Mouse (Mus musculus) left cerebral cortex, adult 8-10 months (tissue): ENCODE measurements around the gene Mcm3ap. TPM values are rescaled to one million over a fixed set of nuclear protein-coding genes. Genes with fewer than 3 reads are reported as not detected.

ENCODE experiments used
- DNase-seq, 2 experiments: peaks; one replicate each; pipeline ENCODE4 v3.0.0; 2022; ENCODE audit warnings: low spot score in 2 of 2
- total RNA-seq, 4 experiments: library from RNA; stranded (reverse); gene quantifications; 2 replicates each; pipeline ENCODE4 v1.2.4; 2022

Gene Mcm3ap
- 10 to 100 TPM; 46.2 to 56.3 (median 50.2) TPM for total RNA-seq

DNA sequence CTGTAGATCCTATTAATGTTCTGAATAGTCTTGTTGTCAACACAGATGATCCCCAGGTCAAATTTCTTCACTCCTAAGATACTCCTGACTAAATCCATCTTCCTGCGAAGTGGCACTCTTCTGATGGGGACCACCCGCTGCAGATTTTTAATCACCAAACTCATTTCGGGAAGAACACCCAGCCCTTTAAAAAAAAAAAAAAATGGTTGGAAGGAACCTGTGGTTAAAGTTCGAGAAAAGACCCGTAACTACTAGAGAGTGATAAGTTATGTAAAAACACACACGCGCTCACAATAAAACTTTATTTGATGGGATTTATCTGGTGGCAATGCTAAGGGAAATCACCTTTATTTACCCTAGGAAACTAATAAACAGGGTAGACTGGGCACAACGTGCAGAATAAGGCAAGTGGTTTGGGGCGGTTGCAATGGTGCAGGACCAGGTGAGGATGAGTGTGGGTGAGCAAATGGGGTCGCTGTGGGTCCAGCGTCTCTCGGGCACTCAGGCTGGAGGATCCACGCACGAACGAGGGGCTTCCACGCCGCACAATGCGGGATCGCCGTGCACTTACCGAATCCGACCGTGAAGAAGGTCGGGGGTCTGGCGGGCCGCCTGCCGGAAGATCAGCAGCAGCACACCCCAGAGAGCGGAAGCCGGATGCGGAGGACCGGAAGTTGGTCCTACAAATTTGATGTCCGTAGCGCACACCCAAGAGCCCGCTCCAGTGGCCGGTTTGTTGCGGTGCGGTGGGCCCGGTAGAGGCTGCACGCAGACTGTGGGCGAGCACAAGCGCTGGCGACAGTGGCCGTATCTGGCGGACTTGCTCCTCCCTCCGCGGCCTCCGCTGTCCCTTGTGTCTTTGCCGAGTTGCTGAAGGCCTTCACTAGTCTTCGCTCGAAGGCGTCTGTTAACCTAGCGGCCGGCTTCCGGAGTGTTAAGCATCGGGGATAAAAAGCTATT is at the start of gene Mcm3ap, which contains the start of gene Ybey:
Gene Mcm3ap (plus strand): TSS at position 725 of the 960 bp plus-strand sequence.
Gene Ybey (minus strand): TSS at position 912 of the 960 bp plus-strand sequence.
- DNase-seq: peak; percentile 82 to 86

DNA sequence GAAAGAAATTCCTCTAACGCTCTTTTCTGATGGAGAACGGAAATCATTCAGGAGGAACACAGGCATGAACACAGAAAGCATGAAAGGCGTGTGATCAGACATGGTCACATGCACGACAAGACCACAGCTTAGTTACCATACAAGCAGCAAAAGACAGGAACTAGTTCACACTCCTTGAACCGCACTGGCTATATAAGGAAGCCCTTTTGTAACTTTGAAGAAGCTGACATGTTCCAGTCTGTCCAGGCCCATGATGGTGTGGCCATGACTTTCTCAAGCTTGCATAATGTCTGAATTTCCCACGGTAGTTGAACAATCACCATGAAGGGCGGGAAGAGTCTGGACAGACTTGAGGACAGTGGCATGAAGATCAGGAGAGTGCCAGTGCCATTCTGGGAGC is 43.1 kb upstream of the Mcm3ap start:
- DNase-seq: no peak

DNA sequence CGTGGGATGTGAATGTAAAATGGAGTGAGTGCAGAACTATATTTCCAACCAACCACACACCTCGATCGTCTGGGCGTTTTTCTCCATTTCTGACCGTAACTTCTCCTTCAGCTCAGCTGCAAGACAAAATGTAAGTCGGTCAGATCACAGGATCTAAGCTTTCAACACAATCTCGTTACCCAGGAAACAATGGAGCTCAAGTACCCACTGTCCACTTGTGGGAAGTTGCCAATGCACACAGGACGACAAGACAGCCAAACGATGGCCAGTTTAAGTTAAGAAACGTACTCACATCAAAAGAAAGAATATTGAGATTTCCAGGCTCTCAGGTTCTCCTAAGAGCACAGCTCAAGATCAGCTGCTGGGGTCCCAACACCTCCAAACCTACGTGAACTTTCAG is 34.8 kb upstream of the Mcm3ap start:
- DNase-seq: no peak

DNA sequence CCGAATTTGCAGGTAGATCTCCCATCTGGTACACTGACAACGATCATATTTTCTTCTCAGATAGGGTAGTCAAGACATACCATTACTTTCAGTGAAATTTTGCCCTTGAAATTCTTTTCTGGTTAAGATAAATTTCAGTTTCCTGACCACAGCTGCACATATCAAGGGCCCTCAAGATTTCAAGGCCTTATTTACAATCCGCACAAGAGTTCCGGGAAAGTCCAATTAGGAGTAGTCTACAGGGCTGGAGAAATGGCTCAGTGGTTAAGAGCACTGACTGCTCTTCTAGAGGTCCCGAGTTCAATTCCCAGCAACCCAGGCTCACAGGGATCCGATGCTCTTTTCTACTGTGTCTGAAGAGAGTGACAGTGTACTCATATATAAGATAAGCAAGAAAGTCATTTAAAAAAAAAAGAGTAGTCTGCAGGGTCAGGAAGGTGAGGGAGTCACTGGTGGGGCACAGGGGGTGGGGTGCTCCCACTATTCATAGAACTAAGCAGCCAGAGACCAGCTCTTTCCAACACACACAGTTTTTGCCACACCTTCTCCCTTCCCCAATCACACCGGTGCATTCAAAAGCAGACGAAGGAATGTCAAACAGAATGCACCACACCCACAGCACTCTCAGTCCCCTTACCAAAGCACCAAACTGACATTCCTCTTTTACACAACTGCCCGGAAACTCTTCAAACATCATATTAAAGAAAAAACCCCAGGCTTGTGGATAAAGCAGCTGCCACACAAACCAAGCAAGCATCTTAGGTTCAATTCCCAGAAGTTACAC is 29.4 kb upstream of the Mcm3ap start:
- DNase-seq: no peak

DNA sequence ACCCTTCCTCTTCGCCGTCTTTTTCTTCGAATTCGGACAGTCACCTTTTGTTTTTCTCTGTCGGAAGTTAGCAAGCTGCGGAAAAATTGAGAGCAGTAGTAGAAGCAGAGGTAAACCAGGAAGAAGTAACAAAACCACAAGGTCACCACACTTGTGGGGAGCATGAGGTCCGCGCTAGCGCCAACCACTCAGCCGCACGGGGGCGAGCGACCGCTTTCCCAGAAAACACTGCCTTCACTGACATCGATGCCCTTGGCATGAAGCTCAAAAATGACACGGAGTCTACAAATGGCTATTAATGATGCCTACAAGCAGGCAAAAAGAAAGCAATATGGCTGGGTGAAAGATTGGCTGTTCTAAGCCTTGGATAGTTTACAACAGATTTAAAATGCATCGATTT is 28.4 kb upstream of the Mcm3ap start, which contains the start of gene AC141477.1:
Gene AC141477.1 (minus strand): TSS at position 164 of the 400 bp plus-strand sequence.
- DNase-seq: no peak

DNA sequence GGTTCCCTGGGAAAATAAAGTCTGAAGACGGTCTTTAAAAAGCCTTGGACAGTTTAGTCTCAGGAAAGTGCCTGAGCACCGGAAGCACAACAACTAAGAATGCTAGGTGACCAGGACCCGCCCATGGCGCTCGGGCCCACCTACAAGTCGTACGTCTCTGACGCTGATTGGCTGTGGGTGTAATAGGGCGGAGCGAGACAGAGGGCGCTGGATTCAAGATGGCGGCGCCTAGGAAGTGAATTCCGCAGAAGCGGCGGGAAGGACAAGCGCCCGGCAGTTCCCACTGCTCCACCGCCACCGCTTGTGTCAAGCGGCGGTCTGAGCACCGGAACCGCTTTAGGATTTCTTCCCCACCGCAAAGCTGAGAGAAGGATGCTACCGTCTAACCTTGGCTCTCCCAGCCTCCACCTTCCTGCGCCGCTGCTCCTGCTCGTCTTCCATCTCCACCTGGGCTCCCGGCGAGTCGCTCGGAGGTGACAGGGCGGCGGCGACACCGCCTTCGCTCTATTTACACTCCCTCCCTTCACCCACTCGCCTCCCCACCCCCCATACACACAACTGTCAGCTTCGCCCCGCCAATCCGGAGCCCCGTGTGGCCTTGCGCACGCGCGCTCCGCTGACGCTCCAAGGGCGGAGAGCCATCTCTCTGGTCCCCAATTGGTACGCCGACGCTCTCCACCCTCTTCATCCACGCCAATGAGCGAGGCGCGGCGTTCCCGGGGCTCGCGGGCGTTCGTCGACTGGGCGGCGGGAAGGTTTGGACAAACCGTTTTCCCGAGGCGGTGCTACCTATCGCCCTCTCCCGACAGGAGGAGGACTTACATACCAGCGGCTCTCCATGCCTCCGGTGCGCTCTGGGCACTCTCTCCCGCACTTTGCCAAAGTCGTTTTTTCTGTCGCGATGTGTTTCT is 26.3 kb upstream of the Mcm3ap start, which contains the start of gene Pcnt:
Gene Pcnt (minus strand): TSS at position 609 of the 911 bp plus-strand sequence.
- DNase-seq: peak; percentile 90 to 96

DNA sequence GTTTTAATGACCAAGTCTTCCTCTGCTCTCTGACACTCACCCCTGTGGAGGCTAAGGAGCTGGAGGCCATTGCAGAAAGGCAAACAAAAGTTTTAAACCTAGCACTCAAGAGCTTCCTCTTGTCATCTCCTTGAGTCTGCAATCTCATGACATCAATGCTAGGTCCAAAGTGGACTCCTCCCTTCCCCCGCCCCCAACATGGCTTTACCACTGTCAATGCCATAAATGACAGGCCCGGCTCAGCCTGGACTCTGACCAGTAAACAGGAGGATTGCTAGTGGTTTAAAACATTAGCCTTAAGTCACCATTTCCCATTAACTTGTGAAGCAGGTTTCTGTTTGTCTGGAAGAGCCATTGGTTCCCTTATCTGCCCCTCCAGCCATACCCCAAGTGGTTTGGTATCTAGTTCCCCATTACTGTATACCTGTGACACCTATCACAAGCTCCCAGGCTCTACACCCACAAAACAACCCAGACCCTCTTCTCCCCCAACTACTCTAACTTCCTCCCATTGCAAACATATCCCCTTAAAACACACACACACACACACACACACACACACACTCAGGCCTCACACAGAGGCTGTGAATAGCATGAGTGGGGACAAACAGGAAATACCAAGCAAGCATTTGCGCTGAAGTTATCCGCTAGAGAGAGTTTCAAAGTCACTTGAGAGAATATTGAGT is 22.6 kb upstream of the Mcm3ap start:
- DNase-seq: no peak

DNA sequence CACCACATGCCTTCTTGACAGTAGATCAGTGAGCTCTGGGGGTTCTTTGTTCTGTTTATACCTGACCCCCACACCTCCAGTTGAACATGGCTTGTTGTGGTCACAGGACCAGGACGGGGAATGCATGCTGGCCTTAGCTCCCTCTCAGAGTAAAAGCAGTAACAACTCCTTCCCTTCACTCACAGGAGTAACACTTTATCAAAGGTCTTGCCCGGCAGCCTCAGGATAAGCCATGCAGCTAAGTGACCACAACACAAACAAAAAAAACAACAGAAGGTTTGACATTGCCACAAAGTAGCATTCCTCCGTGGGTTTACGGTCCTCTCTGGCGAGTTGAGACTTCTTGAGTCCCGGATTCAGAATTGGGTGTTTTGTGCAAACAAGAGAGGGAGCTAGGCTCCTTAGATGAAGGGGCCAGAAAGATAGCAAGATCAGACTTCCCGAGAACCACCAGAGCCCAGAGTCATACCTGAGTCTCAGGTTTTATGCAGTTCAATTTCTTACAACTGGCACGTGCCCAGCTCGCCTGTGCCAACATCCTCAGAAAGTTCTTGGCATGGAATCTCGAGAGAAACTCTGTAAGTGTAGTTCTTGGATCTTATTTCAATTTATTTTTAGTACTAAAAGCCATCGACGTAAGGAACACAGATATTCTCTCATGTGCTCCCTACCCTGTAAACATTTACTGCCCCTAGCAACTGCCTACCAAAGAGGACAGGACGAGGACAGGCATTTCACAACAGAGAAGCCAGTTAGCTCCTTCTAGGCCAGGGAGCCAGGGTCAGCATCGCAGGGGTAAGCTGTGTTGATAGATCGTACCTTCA is 21.1 kb upstream of the Mcm3ap start:
- no peak for DNase-seq

DNA sequence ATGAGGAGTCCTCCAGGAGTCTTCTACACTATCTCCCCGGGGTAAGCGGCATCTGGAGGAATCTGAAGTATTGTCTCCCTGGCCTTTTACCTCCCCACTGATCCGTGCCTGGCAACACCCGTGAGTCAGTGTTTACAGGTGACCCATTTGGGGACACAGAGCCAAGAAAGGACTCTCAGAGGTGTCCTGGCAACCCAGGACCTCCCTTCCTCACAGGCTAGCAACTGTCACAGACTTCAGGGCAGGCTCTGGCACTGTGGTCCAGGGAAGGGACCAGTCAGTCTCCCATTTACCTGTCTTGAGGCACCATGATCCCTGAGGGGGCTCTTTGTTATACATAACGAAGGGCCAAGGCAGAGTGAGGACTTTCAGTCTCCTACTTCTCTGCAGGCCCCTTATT is 19.9 kb upstream of the Mcm3ap start, which contains the start of gene 2610028H24Rik:
Gene 2610028H24Rik (plus strand): TSS at position 231 of the 400 bp plus-strand sequence.
- no peak for DNase-seq

DNA sequence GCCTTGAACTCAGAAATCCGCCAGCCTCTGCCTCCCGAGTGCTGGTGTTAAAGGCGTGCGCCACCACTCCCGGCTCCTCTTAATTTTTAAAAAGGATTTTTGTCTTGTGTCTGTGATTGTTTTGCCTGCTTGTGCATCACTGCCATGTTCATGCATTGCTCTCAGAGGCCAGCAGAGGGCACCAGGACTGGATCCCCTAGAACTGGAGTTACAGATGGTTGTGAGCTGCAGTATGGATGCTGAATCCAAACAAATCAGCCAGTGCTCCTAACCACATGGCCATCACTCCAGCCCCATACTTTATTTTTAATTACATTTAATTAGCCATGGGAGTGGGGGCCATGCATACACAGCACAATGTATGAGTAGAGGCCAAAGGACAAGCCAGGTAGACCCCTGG is 13.4 kb upstream of the Mcm3ap start:
- peak in 1 of 2 experiments; percentile 30 for DNase-seq

DNA sequence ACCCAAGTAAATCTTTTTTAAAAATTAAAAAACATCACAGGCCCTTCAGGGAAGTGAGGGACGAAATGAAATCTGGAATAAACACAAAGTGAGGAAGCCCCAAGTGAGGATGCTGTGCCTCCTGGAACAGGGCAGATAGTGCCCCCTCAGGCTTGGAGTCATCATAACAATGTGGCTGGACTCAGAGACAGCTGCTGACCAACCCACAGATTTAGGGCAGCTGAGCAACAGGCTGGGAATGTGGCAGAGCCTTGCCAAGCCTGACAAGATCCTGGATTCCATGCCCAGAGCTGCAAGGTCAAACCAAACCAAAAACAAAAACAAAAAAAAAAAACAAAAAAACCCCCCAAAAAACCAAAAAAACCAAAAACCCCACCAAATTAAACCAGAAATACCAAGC is 7.5 kb upstream of the Mcm3ap start:
- no peak for DNase-seq

DNA sequence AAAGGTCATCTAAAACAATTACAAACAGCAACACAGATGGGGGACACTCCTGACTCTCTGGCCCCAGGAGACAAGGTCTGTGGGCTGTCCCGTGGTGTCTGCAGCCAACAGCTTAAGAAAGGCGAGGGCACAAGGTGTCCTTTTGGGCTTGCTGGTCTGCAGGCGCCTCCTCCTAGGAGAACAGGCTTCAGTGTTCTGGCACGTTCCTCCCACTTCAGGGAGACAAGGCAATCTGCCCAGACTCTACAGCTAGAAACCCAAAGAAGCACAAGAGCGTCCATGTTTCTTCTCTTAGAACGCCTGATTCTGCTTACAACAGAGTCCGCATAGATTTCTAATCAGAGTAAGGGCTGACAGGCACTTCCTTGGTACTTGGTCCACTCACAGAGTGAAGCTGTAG is 6.4 kb upstream of the Mcm3ap start:
- no peak for DNase-seq

DNA sequence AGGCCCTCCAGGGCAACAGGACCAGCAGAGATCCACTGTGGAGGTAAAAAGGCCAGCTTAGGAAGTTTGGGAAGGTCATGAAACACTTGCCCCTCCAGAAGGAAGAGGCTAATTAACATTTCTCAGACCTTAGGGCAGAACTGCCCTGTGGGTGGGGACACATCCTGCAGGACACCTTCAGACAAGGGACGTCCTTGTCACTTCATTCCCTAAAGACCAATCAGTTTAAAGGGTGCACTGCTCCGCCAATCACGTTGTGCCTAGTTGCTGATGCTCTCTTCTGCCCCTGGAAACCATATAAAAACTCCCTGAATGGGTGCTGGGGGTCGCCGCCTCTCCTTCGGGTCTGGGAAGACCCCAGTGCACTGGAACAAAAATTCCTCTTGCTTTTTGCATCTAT is 6.0 kb upstream of the Mcm3ap start:
- DNase-seq: no peak

DNA sequence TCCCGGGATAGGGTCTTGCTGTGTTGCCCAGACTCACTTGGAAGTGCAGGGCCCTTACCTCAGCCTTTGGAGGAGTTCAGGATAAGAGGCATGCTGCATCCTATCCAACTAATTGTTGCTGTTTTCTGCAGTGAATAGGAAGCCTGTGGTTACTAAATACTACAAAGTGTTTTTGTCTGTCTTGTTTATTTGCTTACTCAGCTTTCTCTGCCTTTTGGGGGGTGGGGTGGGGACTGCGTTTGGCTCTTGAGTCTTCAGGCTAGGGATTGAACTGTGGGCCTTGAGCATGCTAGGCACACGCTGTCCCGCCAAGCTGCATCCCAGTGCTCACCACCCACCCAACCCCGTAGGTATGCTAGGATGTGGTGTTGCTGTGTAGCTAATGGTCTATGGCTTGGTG is 5.0 kb downstream of the Mcm3ap start:
- no peak for DNase-seq

DNA sequence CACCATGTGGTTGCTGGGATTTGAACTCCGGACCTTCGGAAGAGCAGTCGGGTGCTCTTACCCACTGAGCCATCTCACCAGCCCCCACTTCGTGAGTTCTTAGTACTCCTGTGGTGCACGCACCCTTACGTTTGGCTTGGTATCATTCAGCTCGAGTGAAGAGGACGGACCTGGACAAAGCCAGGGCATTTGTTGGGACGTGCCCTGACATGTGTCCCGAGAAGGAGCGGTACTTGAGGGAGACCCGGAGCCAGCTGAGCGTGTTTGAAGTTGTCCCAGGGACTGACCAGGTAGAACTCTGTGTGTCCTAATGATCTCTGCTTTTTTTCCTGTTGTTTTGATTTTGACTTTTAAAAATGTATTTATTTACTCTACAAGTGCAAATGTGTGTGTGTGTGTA is 12.1 kb downstream of the Mcm3ap start:
- DNase-seq: no peak

DNA sequence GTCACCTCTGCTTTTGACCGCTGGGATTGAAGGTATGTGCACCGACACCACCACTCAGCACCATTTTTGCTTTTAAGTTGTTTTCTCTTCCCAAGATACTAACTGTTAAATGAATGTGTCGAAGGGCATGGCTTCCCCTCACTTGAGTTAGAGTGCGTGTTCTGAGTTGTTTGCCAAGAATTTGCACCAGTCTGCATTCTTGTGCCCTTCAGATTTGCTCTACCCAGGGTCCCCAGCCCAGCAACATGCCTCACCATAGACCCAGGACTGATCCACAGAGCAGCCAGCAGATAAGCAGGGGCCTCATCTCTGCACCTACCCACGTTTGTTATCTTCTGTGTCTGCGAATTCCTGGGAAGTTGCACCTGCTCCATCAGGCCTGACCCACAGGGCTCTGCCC is 12.8 kb downstream of the Mcm3ap start:
- no peak for DNase-seq

DNA sequence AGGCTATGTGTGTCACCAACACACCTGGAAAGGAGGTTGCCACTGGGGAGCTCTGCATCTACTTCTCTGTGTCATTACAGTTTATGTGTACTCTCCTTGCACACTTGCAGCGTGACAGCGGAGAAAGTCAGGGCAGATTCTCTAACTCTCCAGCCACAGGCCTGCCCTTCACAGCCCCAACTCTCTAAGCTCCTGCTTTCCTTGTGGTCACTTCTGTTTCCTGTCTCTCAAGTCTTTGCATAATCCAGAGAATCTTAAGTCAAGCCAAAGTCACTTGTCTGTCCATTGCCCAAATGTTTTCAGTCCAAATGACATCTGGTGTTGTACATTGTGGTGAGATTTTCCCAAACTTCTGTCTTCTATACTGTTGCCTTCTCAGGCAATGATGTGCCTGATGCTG is 17.6 kb downstream of the Mcm3ap start:
- no peak for DNase-seq

DNA sequence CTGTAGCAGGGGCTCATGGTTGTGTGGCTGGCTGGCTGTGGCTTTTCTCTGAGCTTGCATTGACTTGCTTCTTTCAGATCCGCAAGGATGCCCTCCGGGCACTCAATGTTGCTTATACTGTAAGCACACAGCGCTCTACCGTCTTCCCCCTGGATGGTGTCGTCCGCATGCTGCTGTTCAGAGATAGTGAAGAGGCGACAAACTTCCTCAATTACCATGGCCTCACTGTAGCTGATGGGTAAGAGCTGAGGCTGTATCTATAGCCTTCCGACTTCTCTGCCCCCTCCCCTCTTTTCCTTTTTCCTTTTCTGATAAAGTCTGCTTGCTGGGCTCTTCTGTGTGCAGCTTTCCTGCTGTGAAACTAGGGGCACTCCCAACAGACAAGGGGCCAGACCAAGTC is 19.5 kb downstream of the Mcm3ap start:
- no peak for DNase-seq

DNA sequence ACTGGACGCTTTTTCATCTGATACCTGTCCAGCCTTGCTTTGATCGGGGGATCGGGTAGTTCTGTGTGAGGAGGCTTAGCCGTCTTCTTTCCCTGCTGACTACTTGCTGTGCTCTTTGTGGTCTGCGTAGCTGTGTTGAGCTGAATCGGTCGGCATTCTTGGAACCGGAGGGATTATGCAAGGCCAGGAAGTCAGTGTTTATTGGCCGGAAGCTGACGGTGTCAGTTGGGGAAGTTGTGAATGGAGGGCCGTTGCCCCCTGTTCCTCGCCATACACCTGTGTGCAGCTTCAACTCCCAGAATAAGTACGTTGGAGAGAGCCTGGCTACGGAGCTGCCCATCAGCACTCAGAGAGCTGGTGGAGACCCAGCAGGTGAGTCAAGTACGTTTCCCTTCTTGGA is 20.5 kb downstream of the Mcm3ap start:
- DNase-seq: no peak
